In genomic region chr10:60346701-60347405, GRCm38 (mm10) we compare ENCODE assay signal across 8 mouse cellular contexts. TPM values are rescaled to one million over a fixed set of nuclear protein-coding genes. Genes with fewer than 3 reads are reported as not detected.
DNase-seq lines count a peak whose midpoint lies in the region; ATAC-seq lines count a peak whose summit lies in the region.

TSS of gene Vsir (plus strand) at chr10:60346851.

- H3K4me1 ChIP-seq in embryonic facial prominence, embryonic 14.5 days (ENCODE audit: control insufficient read depth, insufficient read depth, low read length): peaks cover 26% of the 10 kb centered on the region
- H3K4me1 ChIP-seq in limb, embryonic 12.5 days (replicated peaks): peaks cover 48% of the 10 kb centered on the region
- H3K4me1 ChIP-seq in midbrain, embryonic 13.5 days (replicated peaks): peaks cover 33% of the 10 kb centered on the region

- peak; percentile 41 for DNase-seq in 3134 (ENCODE audit: extremely low read depth, insufficient read length, low spot score)
- DNase-seq in adrenal gland, adult 8-10 months: peak; percentile 69
- peak; percentile 72 for DNase-seq in embryonic facial prominence, embryonic 14.5 days (ENCODE audit: low spot score)
- peak; percentile 86 to 90 for DNase-seq in heart, adult 9 months (ENCODE audit: low spot score in 2 of 2)
- DNase-seq in kidney, adult 9 months: peak; percentile 77
- peak; percentile 92 for DNase-seq in spleen, adult 12 weeks (ENCODE audit: low spot score)

- H3K27me3 ChIP-seq in embryonic facial prominence, embryonic 14.5 days (replicated peaks; ENCODE audit: control insufficient read depth, insufficient read depth, low read length): no peaks in the 10 kb centered on the region
- H3K27me3 ChIP-seq in limb, embryonic 12.5 days: peaks cover 29% of the 10 kb centered on the region
- peaks cover 25% of the 10 kb centered on the region for H3K27me3 ChIP-seq in midbrain, embryonic 13.5 days

- no peak within 1 kb of the TSS; the same call in 1 of the 2 replicates for H3K27ac ChIP-seq in embryonic facial prominence, embryonic 14.5 days (replicated peaks; ENCODE audit: low read depth, low read length)
- no peak within 1 kb of the TSS for H3K27ac ChIP-seq in limb, embryonic 12.5 days
- H3K27ac ChIP-seq in midbrain, embryonic 13.5 days: no peak within 1 kb of the TSS

- no peaks in the 10 kb centered on the region for H3K36me3 ChIP-seq in embryonic facial prominence, embryonic 14.5 days (ENCODE audit: control insufficient read depth, insufficient read depth, low read length)
- no peaks in the 10 kb centered on the region for H3K36me3 ChIP-seq in limb, embryonic 12.5 days
- no peaks in the 10 kb centered on the region for H3K36me3 ChIP-seq in midbrain, embryonic 13.5 days

- peak within 1 kb of the TSS; percentile 58 for H3K4me2 ChIP-seq in embryonic facial prominence, embryonic 14.5 days (ENCODE audit: low read depth, low read length)
- H3K4me2 ChIP-seq in limb, embryonic 12.5 days: peak within 1 kb of the TSS; percentile 57
- peak within 1 kb of the TSS; percentile 42 for H3K4me2 ChIP-seq in midbrain, embryonic 13.5 days (replicated peaks)

- H3K9ac ChIP-seq in embryonic facial prominence, embryonic 14.5 days (ENCODE audit: low read depth, low read length): peak within 1 kb of the TSS; percentile 54
- H3K9ac ChIP-seq in limb, embryonic 12.5 days (replicated peaks): peak within 1 kb of the TSS; percentile 50; the same call in 1 of the 2 replicates
- peak within 1 kb of the TSS; percentile 44; the same call in 1 of the 2 replicates for H3K9ac ChIP-seq in midbrain, embryonic 13.5 days (replicated peaks)

- H3K4me3 ChIP-seq in embryonic facial prominence, embryonic 14.5 days (ENCODE audit: low read depth, low read length): peak within 1 kb of the TSS; percentile 26
- peak within 1 kb of the TSS; percentile 36 for H3K4me3 ChIP-seq in limb, embryonic 12.5 days (replicated peaks)
- peak within 1 kb of the TSS; percentile 21 for H3K4me3 ChIP-seq in midbrain, embryonic 13.5 days (replicated peaks)

- H3K9me3 ChIP-seq in embryonic facial prominence, embryonic 14.5 days (ENCODE audit: control insufficient read depth, low read length): no peaks in the 10 kb centered on the region
- H3K9me3 ChIP-seq in limb, embryonic 12.5 days: no peaks in the 10 kb centered on the region
- no peaks in the 10 kb centered on the region for H3K9me3 ChIP-seq in midbrain, embryonic 13.5 days

- peak; percentile 45 for ATAC-seq in embryonic facial prominence, embryonic 14.5 days (ENCODE audit: low read depth)
- no peak for ATAC-seq in limb, embryonic 12.5 days (ENCODE audit: insufficient number of reproducible peaks, insufficient read depth, low FRiP score, low TSS enrichment, low read depth)
- peak; percentile 31; the same call in 1 of the 2 replicates for ATAC-seq in midbrain, embryonic 13.5 days

- WGBS in embryonic facial prominence, embryonic 14.5 days: 1% methylated on average over 34 of the region's 37 CpGs
- WGBS in limb, embryonic 12.5 days: 2% methylated on average over 37 of the region's 37 CpGs
- WGBS in midbrain, embryonic 13.5 days: under 1% methylated on average over 37 of the region's 37 CpGs

RNA-seq across cellular contexts. Expression of gene Vsir, which starts in this region (rescaled TPM):
- 10 to 100 TPM; 14.4 to 33.1 (median 23.2) TPM for total RNA-seq in adrenal gland, adult 8-10 months (2022)
- polyA plus RNA-seq in embryonic facial prominence, embryonic 14.5 days (2014; fragmentation: Nextera tagmentation; extraction: Ambion mirVana): 5.5 and 6.6 TPM in 2 replicates
- polyA plus RNA-seq in limb, embryonic 12.5 days (2016; fragmentation: Nextera tagmentation; extraction: Ambion mirVana): 1.7 and 1.8 TPM in 2 replicates
- 1.6 and 1.7 TPM in 2 replicates for polyA plus RNA-seq in midbrain, embryonic 13.5 days (2015; fragmentation: Nextera tagmentation; extraction: Ambion mirVana)

Comparison
In these comparisons a context has a peak if more than half of its experiments do, and no peak if none do; other contexts are left out.
1. DNase-seq: peak in every context shown above with its lines; median percentile 92 in spleen, adult 12 weeks; 88 in heart, adult 9 months; 77 in kidney, adult 9 months; 72 in embryonic facial prominence, embryonic 14.5 days; 69 in adrenal gland, adult 8-10 months; 41 in 3134.